Mouse (Mus musculus) central nervous system, embryonic 11.5 days (tissue): ENCODE data around the gene Zfp968. TPM values are rescaled to one million over a fixed set of nuclear protein-coding genes. Genes with fewer than 3 reads are reported as not detected.

ENCODE experiments used
- polyA plus RNA-seq: library from polyadenylated mRNA; depleted of rRNA; stranded (reverse); fragments of >200 nt; gene quantifications from 2 replicates; pipeline ENCODE4 v1.2.3, GENCODE M21; 2012; rRNA removed

Gene Zfp968
- polyA plus RNA-seq, result 1.2 and 4.1 TPM in 2 replicates

DNA sequence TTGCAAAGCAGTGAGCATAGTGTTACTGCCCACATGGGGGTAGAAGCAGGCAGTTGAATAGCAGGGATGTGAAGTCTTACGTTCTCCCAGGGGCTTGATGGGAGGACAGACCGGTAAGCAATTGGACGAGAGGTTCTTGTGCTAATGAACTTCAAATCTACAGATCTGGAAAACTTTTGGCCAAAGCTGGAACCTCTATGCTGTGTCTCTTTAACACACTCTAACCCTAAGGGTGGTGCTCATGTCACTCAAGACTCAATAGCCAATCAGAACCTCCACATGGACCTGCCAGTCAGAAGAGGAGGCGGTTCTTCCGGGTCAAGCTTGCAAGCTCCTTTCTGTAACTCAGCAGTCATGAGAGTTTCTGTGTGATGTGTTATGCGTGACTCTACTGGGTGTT lies at the start of gene Zfp968:
Gene Zfp968, plus strand, starts transcription at position 301 of the 400 bp plus-strand sequence.

DNA sequence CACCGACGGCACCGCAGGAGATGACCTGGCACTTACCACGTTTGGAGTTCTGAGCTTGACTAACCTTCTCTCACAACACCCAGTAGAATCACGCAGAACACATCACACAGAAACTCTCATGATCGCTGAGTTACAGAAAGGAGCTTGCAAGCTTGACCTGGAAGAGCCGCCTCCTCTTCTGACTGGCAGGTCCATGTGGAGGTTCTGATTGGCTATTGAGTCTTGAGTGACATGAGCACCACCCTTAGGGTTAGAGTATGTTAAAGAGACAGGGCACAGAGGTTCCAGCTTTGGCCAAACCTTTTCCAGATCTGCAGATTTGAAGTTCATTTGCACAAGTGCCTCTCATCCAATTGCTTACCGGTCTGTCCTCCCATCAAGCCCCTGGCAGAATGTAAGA lies 34.1 kb upstream of the Zfp968 start, which contains the start of gene Gm4631:
Gene Gm4631, minus strand, starts transcription at position 101 of the 400 bp plus-strand sequence.

Other genes starting within 250 kb of the Zfp968 start
- 4.3 and 8.8 TPM in 2 replicates for gene Gm14399, start 230.4 kb upstream of the Zfp968 start, polyA plus RNA-seq
- gene Gm14443, start 196.6 kb upstream of the Zfp968 start, polyA plus RNA-seq, result 1.4 and 1.5 TPM in 2 replicates
- gene Gm14391, start 165.5 kb upstream of the Zfp968 start, polyA plus RNA-seq, result 6.9 and 16.3 TPM in 2 replicates
- 0.13 TPM in 1 of 2 replicates, not detected in the other for gene Gm14440, start 97.3 kb upstream of the Zfp968 start, polyA plus RNA-seq
- 16.7 and 18.1 TPM in 2 replicates for gene Gm4631, start 34.2 kb upstream of the Zfp968 start, polyA plus RNA-seq
- 9.0 and 11.2 TPM in 2 replicates for gene Gm4724, start 63.4 kb downstream of the Zfp968 start, polyA plus RNA-seq
- gene Zfp965, start 97.5 kb downstream of the Zfp968 start, polyA plus RNA-seq, result 1.2 and 4.0 TPM in 2 replicates